Mouse (Mus musculus): Measurements from ENCODE around the gene Stx1b. TPM values are rescaled to one million over a fixed set of nuclear protein-coding genes. Genes with fewer than 3 reads are reported as not detected.

The Stx1b gene
- total RNA-seq, 2 experiments from 2014 or later = 437 to 445 TPM

DNA sequence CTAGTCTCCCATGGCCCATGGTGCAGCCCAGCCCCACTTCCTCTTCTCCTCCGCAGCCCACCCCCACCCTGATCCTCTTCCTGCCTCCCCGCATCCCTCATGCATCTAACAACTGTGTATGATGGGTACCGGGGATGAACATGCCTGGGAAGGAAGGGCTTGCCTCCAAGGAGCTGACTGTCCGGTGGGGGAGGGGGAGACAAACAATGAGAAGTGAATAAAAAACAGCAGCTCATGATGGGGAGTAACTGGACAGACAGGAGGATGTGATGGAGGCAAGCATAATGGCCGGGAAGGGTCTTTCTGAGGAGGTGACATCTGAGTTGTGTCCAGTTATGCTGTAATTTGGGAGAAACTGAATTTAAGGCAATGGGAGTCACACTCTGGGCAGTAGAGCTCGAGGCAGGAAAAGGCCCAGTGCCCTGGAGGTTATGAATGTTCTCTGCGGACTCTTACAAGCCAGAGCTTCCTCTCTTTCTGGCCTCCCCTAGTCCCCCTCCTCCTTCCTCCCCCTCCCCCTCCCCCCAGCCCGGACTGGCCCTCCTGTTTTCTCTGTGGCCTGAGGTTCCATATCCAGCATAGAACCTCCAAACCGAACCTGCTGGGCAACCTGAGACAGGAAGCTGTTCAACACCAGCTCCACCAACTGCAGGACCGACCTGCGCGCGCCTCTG is 3.4 kb downstream of the Stx1b start:
- DNase-seq (ENCODE audit: low spot score in 2 of 2) = no peak
- intact Hi-C loops (cut with DNase I) = loop anchor here (5.0 kb wide), 1 partner anchor 56 kb away; the partner anchor contains the start of genes Zfp646 and Zfp668

DNA sequence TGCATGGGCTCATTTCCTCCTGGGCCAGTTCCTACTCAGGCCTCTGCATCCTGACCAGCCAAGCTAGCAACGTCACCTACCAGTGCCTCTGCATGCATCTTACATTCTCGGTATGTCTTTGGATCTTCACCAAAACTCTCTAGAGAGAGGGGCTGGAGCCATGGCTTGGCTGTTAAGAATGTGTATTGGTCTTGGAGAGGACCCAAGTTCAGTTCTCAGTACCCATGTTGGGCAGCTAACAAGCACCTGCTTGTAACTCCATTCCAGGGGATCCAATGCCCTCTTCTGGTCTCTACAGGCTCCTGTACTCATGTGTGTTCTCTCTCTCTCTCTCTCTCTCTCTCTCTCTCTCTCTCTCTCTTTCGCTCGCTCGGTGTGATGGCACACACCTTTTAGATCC is 6.6 kb downstream of the Stx1b start:
- no peak for DNase-seq (ENCODE audit: low spot score in 2 of 2)
- intact Hi-C loops (cut with DNase I) = no loop called here

DNA sequence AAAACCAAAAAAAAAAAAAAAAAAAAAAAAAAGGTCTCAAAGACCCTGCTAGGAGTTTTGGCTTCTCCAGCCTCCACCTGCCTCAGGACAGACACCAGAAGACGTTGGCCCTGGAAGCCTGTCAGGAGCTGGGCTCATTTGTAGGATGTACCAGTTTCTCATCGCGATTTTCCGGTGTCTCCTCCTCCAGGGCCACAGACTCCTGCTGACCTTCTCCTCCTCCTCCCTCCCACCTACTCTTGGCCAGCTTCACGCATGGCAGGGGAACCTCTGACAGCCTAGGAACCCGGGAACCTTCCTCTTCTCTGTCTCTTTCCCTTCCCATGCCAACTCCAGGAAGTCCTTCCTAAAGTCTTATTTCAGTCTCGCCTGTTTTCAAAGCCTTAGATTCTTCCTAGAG is 7.3 kb downstream of the Stx1b start:
- DNase-seq (ENCODE audit: low spot score in 2 of 2) = no peak
- intact Hi-C loops (cut with DNase I) = no loop called here

DNA sequence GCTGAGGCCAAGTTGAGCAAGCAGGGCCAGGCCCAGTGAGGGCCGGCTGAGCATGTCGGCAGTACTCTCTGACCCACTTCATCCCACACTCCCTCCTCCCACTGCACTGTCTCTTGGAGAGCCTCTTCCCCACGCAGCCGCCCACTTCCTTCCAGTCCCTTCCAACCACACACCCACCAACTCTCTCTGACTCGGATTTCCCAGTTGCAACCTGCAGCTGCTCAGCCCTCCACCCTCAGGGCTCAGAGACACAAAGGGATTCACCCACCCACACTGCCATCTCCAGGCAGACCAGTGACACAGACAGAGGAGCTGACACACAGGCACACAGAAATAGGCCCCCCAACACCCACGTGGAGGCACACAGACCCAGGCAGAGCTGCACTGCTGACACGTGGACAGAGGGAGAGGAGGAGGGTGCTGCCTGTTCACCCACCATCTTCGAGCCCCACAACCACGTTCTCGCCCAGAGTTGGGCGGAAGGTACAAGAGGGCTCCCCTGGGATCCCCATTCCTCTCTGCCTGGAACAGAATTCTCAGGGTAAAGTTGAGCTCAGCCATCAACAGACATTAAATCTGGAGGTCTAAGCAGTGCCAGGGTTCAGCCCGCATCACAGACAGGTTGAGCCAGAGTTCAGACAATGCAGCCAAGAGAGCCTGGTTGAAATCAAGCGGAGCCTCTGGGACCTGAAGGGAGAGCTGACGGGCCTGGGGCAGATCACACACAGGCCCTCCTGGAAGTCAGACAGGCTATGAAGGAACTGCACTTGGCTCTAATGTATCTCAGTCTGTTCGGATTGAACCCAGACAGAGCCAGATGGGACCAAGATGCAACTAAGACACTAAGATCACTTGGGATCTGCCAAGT is 8.2 kb downstream of the Stx1b start:
- peak; percentile 69 to 95 for DNase-seq (ENCODE audit: low spot score in 2 of 2)
- intact Hi-C loops (cut with DNase I) = loop anchor here (1.0 kb wide), 1 partner anchor 25 kb away; no protein-coding TSS in a partner anchor

DNA sequence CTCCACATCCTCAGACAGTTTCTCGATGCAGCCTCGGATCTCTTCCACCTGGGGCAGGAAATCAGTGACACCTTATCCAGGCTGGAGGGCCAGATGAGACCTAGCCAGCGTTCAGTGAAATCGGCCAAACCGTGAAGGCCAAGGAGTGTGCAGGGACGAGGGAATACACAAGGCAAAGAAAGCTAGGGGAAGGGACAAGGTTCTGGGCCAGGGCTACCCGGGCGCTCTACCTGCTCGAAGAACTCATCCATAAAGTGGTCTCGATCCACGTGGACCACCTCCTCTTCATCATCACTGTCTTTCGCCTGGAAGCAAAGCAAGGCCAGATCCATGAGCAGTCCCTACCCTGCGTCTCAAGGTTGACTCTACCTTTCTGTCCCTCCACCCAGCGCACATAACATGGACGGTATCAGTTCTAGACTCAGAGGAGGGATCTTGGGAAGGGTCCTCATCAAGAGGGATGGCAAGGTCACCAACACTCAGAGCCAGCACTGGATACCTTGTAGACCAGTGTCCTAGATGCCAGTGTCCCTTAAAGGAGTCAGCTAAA is 9.2 kb downstream of the Stx1b start:
- intact Hi-C loops (cut with DNase I) = no loop called here
- no peak for DNase-seq (ENCODE audit: low spot score in 2 of 2)

DNA sequence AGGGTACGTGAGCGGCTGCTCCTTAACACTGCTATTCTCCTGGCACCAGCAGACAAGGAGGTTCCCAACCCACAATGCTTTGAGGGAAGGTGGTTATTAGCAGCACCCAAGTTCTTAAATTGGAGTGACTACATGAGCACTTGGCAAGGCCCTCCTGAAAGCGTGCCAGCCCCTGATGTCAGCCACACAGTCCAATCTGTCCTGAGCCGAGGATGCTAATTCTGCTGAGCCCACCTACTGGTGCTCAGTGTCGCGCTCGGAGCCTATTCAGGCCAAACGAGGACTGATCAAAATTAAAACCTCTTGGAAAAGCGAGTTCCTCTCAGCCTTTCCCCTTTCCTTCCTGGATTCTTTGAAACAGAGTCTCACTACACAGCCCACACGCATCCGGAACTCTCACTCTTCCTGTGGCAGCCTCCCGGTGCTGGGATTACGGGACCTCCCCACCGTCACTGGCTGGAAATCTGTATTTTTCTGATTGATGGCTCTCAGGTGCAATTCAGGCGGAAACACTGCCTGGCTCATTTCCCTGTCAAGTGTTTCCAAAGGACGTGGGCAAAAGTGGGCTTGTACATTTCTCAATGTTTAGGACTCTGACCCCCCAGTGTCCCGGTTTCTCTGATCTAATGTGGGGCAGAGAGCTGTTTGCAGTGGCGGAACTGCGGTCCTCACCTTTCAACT is 10.0 kb downstream of the Stx1b start:
- peak; percentile 66 to 87 for DNase-seq (ENCODE audit: low spot score in 2 of 2)
- intact Hi-C loops (cut with DNase I) = no loop called here

DNA sequence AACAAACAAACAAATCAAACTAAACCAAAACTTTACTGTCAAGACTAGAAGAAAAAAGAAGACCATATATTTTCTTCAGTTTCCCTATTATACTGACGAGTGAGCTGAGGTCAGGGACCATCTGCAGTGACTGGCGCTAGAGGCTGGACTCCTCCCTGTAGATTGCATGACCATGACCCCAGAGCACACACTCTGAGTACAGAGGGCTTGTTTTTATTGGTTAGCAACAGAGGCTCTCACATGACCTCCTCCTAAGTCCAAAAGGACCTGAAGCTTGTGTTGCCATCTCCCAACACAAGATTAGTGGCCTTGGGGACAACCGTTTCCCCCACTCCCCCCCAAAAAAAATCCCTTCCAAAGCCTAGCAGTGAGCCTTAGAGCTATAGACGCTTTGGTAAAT is 10.5 kb downstream of the Stx1b start:
- intact Hi-C loops (cut with DNase I) = no loop called here
- no peak for DNase-seq (ENCODE audit: low spot score in 2 of 2)

DNA sequence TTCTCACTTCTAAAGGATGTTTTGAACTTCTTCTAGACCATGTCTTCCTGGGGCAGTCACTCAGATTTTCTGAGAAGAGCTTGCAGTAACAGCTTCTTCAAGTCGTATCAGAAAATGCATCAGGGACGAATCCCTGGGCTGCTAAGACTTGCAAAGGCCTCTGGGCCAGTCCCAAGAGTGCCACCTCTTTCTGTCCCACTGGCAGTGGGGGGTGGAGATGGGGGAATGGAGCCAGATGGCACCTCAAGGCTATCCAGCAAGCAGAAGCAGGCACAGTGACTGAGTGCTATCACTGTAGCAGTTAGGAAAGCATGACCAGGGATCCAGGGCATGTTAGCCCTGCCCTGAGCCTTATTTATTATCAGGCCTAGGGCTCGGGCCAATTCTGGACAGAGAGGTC is 12.1 kb downstream of the Stx1b start:
- no peak for DNase-seq (ENCODE audit: low spot score in 2 of 2)
- intact Hi-C loops (cut with DNase I) = no loop called here

DNA sequence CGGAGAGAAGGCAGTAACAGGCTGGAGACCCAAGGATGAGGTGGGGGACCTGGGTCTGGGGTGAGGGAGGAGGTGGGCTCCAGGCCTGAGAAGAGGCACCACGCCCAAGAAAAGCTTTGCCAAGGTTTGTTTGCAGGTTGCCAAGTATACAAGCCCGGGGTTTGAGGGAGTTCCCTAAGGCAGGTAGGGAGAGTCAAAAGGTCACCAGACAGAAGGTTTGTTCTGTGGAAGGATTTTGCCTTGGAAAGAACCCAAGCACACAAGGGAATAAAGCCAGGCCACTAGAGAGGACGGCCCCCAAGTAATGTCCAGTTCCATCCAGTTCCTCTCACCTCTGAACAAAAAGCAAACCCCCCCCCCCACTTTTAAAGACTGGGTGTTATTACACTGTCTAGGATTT is 13.1 kb downstream of the Stx1b start:
- intact Hi-C loops (cut with DNase I) = no loop called here
- no peak for DNase-seq (ENCODE audit: low spot score in 2 of 2)

DNA sequence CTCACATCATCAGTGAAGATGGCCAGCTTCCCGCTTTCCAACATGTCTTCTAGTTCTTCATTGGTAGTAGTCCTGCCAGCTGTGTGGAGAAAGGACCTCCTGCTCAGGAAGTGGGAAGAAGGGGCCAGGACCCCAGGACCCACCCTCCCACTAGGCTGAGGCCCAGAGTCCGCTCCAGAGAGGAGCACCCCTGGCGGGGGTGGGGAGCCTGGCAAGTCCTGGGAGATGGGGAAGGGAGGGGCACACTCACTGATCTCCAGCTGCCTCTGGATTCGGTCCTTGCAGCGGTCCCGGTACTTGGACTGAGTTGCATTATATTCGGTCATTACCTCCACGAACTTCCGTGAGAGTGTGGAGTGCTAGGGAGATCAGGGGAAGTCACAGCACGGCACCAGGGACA is 13.7 kb downstream of the Stx1b start:
- DNase-seq (ENCODE audit: low spot score in 2 of 2) = no peak

DNA sequence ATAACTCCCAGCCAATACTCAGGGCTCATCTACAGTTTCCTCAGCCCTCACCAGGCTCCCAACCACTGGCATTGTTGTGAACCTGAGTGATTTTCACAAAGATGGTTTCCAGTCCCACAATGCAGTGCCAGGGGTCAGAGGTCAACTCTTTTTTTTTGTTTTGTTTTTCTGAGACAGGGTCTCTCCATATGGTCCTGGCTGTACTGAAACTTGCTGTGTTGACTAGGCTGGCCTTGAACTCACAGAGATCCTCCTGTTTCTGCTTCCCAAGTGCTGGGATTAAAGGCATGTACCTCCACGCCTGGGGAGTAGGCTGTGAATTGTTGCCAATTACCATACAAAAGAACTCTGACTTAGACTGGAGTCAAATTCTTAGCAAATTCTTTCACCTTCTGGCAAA is 14.5 kb downstream of the Stx1b start:
- intact Hi-C loops (cut with DNase I) = loop anchor here (1.0 kb wide), 1 partner anchor 92 kb away; no protein-coding TSS in a partner anchor
- DNase-seq (ENCODE audit: low spot score in 2 of 2) = no peak

More for the DNA sequence above, 13.7 kb downstream of the Stx1b start:
- intact Hi-C loops (cut with DNase I) = no loop called here

DNA sequence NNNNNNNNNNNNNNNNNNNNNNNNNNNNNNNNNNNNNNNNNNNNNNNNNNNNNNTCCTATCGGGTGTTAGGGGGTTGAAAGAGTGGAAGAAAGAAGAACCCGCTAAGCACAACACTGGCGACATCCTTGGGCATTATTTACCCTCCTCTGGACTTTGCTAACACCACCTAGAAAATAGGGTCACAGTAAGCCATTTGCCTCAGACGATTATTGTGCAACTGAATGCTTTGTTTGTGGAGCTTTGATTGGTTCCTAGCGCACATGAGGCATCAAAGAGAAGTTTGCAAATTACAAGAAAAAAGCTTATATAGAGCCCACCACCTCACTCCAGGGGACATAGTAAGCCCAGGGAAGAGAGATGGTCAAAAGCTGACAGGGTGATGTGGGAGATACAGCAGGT is 15.5 kb downstream of the Stx1b start:
- intact Hi-C loops (cut with DNase I) = loop anchor here (1.0 kb wide), 1 partner anchor 93 kb away; no protein-coding TSS in a partner anchor
- DNase-seq (ENCODE audit: low spot score in 2 of 2) = no peak

DNA sequence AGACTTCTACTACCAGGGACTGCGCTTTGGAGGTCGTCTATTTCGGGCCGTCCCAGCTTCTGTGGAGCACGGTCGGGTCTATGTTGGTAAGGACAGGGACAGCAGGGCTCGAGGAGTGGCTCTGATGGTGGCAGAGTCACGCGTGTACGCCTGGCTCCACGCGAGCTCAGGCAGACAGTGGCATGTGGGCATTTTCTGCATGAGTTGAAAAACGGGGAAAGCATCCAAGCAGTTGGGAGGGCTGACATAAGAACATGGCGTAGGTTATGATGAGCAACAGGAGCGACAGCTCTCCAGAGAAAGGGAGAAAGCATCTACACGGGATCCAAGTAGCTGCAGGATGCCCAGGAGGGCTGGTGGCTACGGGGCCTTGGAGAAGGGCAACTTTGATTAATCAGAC is 22.0 kb downstream of the Stx1b start:
- DNase-seq (ENCODE audit: low spot score in 2 of 2) = peak in 1 of 2 experiments; percentile 66
- intact Hi-C loops (cut with DNase I) = no loop called here

DNA sequence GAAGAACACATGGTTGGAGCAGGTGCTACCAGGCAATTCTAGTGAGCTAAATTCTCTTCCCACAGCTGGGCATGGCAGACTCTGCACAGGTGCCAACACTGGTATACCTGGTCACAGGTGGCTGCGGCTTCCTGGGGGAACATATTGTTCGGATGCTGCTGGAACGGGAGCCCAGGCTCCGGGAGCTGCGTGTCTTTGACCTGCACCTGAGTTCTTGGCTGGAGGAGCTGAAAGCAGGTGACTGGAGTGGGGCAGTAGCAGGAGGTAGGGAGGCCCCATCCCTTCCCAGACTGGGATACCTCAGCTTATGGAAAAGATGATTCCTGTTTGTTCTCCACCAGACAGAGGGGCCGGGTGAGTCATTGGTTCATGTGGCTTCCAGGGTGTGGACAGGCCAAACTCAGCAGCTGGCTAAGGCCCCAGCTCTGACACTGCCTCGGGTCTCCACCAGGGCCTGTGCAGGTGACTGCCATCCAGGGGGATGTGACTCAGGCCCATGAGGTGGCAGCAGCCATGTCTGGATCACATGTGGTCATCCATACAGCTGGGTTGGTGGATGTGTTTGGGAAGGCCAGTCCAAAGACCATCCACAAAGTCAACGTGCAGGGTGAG is 23.2 kb downstream of the Stx1b start:
- intact Hi-C loops (cut with DNase I) = no loop called here
- no peak for DNase-seq (ENCODE audit: low spot score in 2 of 2)

DNA sequence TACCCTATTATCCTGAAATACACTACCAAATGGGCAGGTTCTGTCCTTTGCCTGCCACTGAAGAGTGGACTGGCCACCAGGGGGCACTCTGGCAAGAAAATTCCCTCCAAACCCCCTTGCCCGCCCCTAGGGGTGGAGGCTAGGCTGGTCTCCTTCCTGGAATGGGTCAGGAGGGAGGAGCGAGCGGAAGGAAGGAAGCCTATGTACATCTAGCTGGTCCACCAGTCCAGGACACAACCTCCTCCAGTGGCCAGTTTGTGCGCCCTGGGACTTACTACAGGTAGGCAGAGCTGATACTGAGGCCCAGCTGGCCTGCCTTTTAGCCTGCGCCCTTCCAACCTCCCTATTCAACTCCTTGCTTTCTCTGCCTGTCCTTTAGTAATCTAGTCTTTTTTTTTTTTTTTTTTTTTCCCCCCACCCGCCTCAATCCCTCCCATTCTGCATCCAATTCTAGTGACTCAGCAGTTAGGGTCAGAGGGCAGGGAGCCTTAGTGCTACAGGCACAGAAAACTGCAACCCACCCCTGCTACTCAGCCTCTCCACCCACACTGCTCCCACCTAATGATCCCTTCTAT is 23.8 kb downstream of the Stx1b start, which contains the start of gene Hsd3b7:
Hsd3b7 (plus strand) TSS at position 170 of the 575 bp plus-strand sequence.
- DNase-seq (ENCODE audit: low spot score in 2 of 2) = peak; percentile 78 to 89
- intact Hi-C loops (cut with DNase I) = no loop called here

DNA sequence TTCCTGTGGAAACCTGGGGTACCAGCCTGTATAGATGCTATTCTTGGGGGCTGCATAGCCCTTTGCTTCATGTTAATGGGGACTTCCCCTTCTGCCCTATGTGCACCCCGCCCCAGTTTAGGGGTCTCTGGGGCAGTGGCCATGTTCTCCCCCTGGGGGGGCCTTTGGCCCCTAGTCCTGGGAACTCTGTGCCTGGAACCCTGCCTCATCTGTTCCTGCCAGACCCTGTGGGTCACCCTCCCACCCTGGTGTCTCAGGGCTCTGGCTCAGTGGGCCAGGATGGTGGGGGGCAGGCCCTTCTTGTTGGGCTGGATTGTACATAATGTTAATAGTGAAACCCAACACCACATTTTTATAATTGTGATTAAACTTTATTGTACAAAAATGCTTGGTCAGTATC is 24.6 kb downstream of the Stx1b start:
- intact Hi-C loops (cut with DNase I) = no loop called here

DNA sequence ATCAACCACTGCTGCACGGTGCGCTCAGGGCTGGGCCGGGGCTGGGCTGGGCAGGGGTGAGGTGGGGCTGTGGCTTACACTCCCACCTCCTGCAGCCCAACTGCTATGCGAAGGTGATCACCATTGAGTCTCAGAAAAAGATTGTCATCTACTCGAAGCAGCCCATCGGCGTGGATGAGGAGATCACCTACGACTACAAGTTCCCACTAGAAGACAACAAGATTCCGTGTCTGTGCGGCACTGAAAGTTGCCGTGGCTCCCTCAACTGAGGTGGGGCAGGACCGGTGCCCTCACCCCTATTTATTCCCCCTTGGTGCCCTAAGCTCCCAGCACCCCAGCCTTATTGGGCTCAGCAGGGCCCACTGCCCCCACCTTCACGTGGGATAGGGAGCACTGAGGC is 25.1 kb downstream of the Stx1b start:
- DNase-seq (ENCODE audit: low spot score in 2 of 2) = no peak
- intact Hi-C loops (cut with DNase I) = no loop called here

More for the DNA sequence above, 24.6 kb downstream of the Stx1b start:
- no peak for DNase-seq (ENCODE audit: low spot score in 2 of 2)

DNA sequence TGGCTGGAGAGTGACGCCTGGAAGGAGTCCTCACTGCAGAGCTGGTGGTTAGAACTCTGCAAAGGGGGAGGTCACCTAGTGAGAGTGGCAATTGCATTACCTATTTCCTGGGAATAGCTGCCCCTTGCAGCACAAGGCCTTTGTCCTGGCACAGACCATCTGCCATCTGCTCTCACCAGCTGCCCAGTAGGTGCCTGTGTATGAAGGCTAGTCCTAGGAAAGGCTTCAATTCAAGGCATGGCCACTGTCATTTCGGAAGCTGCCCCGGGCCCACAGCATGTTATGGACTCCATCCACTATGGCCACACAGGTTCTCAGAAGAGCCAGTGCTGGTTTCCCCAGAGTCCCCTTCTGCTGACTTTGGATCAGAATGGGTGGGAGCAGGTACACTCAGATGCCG is 25.8 kb downstream of the Stx1b start:
- no peak for DNase-seq (ENCODE audit: low spot score in 2 of 2)
- intact Hi-C loops (cut with DNase I) = no loop called here

All from left cerebral cortex, postnatal 25 days (tissue).